Mouse (Mus musculus): ENCODE results near the gene Hivep1. TPM values are rescaled to one million over a fixed set of nuclear protein-coding genes. Genes with fewer than 3 reads are reported as not detected.

The Hivep1 gene
- polyA plus RNA-seq, 1 experiment = 15.6 TPM

DNA sequence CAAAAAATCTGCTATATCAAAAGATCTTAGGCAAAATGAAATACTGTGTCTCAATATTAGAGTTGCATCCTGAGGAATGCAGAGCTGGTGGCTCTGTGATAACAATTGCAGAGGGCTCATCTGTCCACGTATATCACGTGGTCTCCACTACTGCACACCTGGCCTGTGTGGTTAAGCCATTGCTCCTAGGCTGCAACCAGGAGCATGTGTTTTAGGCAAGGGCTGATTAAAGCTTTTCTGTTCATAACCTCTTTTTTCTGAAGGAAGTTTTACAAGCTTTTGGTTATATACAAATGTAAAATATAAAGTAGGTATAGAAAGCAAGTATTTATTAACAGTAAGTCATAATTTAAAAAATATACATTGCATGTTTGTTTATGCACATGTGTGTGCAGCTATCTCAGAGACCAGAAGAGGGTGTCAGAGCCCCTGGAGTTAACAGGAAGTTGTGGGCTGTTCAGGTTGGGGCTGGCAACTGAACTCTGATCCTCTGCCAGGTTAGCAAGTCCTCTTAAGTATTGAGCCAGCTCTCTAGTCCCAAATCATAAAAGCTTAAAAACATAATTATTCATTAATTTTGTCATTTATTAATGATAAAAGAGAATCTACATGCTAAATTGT, 5.0 kb downstream of the Hivep1 start:
- DNase-seq = no peak
- 95% methylated on average over 2 of the region's 2 CpGs for WGBS
- no peak overlapping the region for H3K27ac ChIP-seq (ENCODE audit: insufficient read depth, low read depth, low read length)
- H3K4me3 ChIP-seq (ENCODE audit: insufficient read depth, low read depth, low read length) = no peak overlapping the region
- no peaks in the 10 kb centered on the region for H3K27me3 ChIP-seq (replicated peaks; ENCODE audit: control insufficient read depth, insufficient read depth, low read length)
- H3K36me3 ChIP-seq (ENCODE audit: control insufficient read depth, insufficient read depth, low read length) = no peaks in the 10 kb centered on the region; the same call in 1 of the 2 replicates
- H3K4me1 ChIP-seq (ENCODE audit: control insufficient read depth, insufficient read depth, low read length) = no peaks in the 10 kb centered on the region; the same call in 1 of the 2 replicates
- TF ChIP-seq POLR2A (IDR thresholded peaks at IDR 0.05; ENCODE audit: low read depth, low read length) = no peak
- TF ChIP-seq CTCF (conservative IDR thresholded peaks at IDR 0.05; ENCODE audit: insufficient read depth, insufficient read length, low read depth, low read length) = no peak

DNA sequence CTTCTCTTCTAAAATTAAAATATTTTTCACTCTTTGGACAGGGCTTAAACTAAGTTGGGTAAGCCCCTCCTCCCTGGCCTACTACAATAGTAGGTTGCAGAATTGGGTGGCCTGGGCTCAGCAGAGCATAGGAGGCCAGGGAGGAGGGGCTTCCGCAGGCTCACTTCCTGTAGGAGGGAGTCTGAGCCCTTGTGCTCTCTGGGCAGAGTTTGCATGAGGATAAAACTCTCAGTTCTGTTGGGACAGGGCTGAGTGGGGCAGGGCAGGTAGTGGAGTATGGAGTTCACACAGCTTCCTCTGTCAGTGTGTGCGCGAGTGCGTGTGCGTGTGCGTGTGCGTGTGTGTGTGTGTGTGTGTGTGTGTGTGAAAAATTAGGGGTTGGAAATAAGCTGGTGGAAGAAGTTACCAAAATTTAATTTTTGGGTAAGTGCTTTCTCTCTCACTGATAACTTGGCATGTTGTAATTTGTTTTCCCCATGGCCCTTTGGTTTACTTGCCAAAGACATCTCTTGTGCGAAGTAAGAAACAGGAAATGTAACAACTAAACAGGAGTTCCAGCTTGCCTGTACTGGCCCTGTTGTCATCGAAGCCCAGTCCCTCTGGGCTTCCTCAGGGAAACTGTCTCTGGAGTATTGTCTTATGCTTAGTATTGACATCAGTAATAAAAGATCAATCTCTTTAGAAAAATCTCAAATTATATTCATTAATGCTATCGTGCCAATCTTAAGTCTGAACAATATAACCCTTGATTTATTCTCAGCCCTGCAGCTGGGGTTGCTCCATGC, 9.2 kb downstream of the Hivep1 start:
- no peak overlapping the region for H3K27ac ChIP-seq (ENCODE audit: insufficient read depth, low read depth, low read length)
- no peaks in the 10 kb centered on the region; the same call in 1 of the 2 replicates for H3K36me3 ChIP-seq (ENCODE audit: control insufficient read depth, insufficient read depth, low read length)

DNA sequence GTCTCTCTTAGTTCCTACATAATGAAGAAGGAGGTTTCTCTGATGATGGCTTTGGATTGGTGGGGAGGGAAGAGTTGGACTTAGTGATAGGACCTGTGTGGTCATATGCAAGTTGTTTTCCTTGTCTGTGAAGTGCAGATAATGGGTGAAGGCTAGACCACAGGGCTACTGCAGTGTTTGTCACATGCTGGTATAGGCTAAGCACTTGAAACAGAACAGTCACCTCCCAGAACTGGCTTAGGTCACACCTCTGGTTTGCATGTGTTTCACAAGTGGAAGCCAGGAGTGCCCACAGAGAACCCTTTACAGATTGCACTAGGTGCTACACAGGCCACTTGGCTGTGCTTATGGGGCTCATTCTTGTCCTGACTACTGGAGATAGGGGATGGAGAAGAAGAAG, 12.4 kb downstream of the Hivep1 start:
- DNase-seq = no peak
- Histone ChIP-seq H3K4me3 (ENCODE audit: insufficient read depth, low read depth, low read length) (no peak overlapping the region), H3K27ac (ENCODE audit: insufficient read depth, low read depth, low read length) (no peak overlapping the region), H3K36me3 (ENCODE audit: control insufficient read depth, insufficient read depth, low read length) (no peaks in the 10 kb centered on the region), H3K4me1 (ENCODE audit: control insufficient read depth, insufficient read depth, low read length) (no peaks in the 10 kb centered on the region), H3K27me3 (replicated peaks; ENCODE audit: control insufficient read depth, insufficient read depth, low read length) (no peaks in the 10 kb centered on the region)
- TF ChIP-seq POLR2A (IDR thresholded peaks at IDR 0.05; ENCODE audit: low read depth, low read length) (no peak), CTCF (conservative IDR thresholded peaks at IDR 0.05; ENCODE audit: insufficient read depth, insufficient read length, low read depth, low read length) (no peak)

More for the DNA sequence above, 9.2 kb downstream of the Hivep1 start:
- no peak for DNase-seq
- no peak for TF ChIP-seq CTCF (conservative IDR thresholded peaks at IDR 0.05; ENCODE audit: insufficient read depth, insufficient read length, low read depth, low read length)
- no peak for TF ChIP-seq POLR2A (IDR thresholded peaks at IDR 0.05; ENCODE audit: low read depth, low read length)
- WGBS = 79% methylated on average over 10 of the region's 10 CpGs
- no peaks in the 10 kb centered on the region for H3K4me1 ChIP-seq (ENCODE audit: control insufficient read depth, insufficient read depth, low read length)
- no peak overlapping the region for H3K4me3 ChIP-seq (ENCODE audit: insufficient read depth, low read depth, low read length)
- H3K27me3 ChIP-seq (replicated peaks; ENCODE audit: control insufficient read depth, insufficient read depth, low read length) = no peaks in the 10 kb centered on the region

DNA sequence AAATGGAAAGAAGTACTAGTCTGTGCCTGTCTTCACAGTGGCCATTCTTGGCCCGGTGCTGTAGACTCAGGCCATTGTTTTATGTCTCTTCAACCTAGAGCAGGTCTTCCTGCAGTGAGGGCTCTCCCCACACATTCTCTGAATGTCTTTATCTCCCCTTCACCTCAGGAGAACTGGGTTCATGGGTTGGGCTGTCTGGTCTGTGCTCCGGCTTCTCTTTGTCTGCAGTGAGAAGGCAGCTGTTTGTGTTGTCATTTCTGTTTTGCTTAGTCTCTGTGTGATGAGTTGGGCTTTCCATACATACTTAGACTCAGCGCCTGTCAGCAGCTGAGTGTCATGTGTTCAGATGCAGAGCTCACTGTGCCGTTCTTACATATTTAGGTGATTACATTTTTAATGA, 18.4 kb downstream of the Hivep1 start:
- DNase-seq = no peak
- Histone ChIP-seq H3K36me3 (ENCODE audit: control insufficient read depth, insufficient read depth, low read length) (no peaks in the 10 kb centered on the region), H3K4me3 (ENCODE audit: insufficient read depth, low read depth, low read length) (no peak overlapping the region), H3K4me1 (ENCODE audit: control insufficient read depth, insufficient read depth, low read length) (peaks cover 5% of the 10 kb centered on the region; the same call in 1 of the 2 replicates), H3K27me3 (replicated peaks; ENCODE audit: control insufficient read depth, insufficient read depth, low read length) (no peaks in the 10 kb centered on the region), H3K27ac (ENCODE audit: insufficient read depth, low read depth, low read length) (no peak overlapping the region)
- WGBS = 88% methylated on average over 4 of the region's 4 CpGs
- TF ChIP-seq POLR2A (IDR thresholded peaks at IDR 0.05; ENCODE audit: low read depth, low read length) = no peak
- no peak for TF ChIP-seq CTCF (conservative IDR thresholded peaks at IDR 0.05; ENCODE audit: insufficient read depth, insufficient read length, low read depth, low read length)

DNA sequence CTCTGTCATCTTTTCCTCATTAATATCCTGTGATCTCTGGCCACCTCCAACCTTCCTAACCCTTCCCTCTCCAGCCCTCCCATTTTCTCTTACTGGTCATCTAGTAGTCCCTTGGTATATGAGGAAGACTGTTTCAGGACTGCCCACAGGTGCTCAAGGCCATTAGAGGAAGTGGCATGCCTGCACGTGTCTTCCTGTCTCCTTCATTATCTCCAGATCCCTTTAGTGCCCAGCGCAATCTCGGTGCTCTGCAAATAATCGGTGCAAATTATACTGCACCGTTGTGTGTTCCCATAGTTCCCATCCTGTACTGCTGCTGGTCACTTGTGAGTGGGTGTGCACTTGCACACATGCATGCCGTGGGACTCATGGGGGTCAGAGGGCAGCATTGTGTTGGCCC, 19.2 kb downstream of the Hivep1 start:
- Histone ChIP-seq H3K4me3 (ENCODE audit: insufficient read depth, low read depth, low read length) (no peak overlapping the region), H3K27me3 (replicated peaks; ENCODE audit: control insufficient read depth, insufficient read depth, low read length) (no peaks in the 10 kb centered on the region), H3K36me3 (ENCODE audit: control insufficient read depth, insufficient read depth, low read length) (no peaks in the 10 kb centered on the region), H3K27ac (ENCODE audit: insufficient read depth, low read depth, low read length) (no peak overlapping the region), H3K4me1 (ENCODE audit: control insufficient read depth, insufficient read depth, low read length) (peaks cover 5% of the 10 kb centered on the region; the same call in 1 of the 2 replicates)
- WGBS = 85% methylated on average over 6 of the region's 6 CpGs
- no peak for TF ChIP-seq CTCF (conservative IDR thresholded peaks at IDR 0.05; ENCODE audit: insufficient read depth, insufficient read length, low read depth, low read length)
- no peak for TF ChIP-seq POLR2A (IDR thresholded peaks at IDR 0.05; ENCODE audit: low read depth, low read length)
- no peak for DNase-seq

DNA sequence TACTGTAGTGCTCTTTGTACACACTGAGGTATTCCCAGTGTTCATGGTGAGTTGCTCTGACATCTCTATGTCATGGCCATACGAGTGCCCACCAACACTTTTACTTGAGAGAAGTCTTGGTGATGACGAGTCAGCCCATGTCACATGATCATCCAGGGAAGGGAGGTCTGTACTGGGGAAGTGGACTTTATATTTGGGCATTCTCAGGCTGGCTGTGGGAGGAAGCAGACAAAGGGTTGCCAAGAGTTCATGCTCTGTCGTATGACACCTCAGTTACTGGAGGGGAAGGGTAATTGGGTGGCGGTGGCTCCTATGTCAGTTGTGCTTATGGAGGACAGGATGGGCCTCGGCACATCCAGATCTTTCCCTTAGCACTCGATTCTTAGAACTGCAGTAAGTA, 21.5 kb downstream of the Hivep1 start:
- no peak overlapping the region for H3K4me3 ChIP-seq (ENCODE audit: insufficient read depth, low read depth, low read length)
- 57% methylated on average over 6 of the region's 6 CpGs for WGBS
- DNase-seq = no peak
- no peak overlapping the region for H3K27ac ChIP-seq (ENCODE audit: insufficient read depth, low read depth, low read length)
- no peaks in the 10 kb centered on the region for H3K36me3 ChIP-seq (ENCODE audit: control insufficient read depth, insufficient read depth, low read length)
- no peaks in the 10 kb centered on the region for H3K27me3 ChIP-seq (replicated peaks; ENCODE audit: control insufficient read depth, insufficient read depth, low read length)
- peaks cover 5% of the 10 kb centered on the region; the same call in 1 of the 2 replicates for H3K4me1 ChIP-seq (ENCODE audit: control insufficient read depth, insufficient read depth, low read length)
- TF ChIP-seq POLR2A (IDR thresholded peaks at IDR 0.05; ENCODE audit: low read depth, low read length) = no peak
- no peak for TF ChIP-seq CTCF (conservative IDR thresholded peaks at IDR 0.05; ENCODE audit: insufficient read depth, insufficient read length, low read depth, low read length)

DNA sequence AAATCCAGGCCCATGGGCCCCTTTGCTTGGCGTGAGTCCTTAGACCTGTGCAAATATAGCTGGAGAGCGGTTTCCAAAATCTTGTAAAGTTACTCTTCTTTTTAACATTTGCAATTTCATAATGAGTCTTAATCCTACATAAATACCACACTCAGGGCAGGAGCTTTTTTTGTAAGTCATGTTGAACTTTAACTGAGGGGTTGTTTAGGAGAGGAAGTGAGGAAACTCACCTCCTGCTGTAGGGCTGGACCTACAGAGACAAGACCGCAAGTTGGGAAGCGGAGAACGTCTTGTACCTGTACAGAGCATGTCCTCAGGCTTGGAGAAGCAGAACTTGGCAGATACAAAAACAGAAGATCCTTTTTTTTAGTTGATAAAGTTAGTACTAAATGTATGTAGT, 23.7 kb downstream of the Hivep1 start:
- H3K27me3 ChIP-seq (replicated peaks; ENCODE audit: control insufficient read depth, insufficient read depth, low read length) = no peaks in the 10 kb centered on the region
- no peak overlapping the region for H3K27ac ChIP-seq (ENCODE audit: insufficient read depth, low read depth, low read length)
- no peak overlapping the region for H3K4me3 ChIP-seq (ENCODE audit: insufficient read depth, low read depth, low read length)
- no peak for TF ChIP-seq POLR2A (IDR thresholded peaks at IDR 0.05; ENCODE audit: low read depth, low read length)
- no peak for TF ChIP-seq CTCF (conservative IDR thresholded peaks at IDR 0.05; ENCODE audit: insufficient read depth, insufficient read length, low read depth, low read length)
- no peak for DNase-seq
- H3K36me3 ChIP-seq (ENCODE audit: control insufficient read depth, insufficient read depth, low read length) = no peaks in the 10 kb centered on the region
- WGBS = 95% methylated on average over 5 of the region's 5 CpGs
- peaks cover 8% of the 10 kb centered on the region; the same call in 1 of the 2 replicates for H3K4me1 ChIP-seq (ENCODE audit: control insufficient read depth, insufficient read depth, low read length)

Data from kidney, adult 2 months (tissue).